Mouse (Mus musculus): ENCODE measurements around the gene Ppif. TPM values are rescaled to one million over a fixed set of nuclear protein-coding genes. Genes with fewer than 3 reads are reported as not detected.

The Ppif gene
- total RNA-seq, 2 experiments from 2014 or later = 23.8 to 91.9 TPM

GRCm38 (mm10) chr14:25693271-25693887 is 575 bp upstream of the Ppif start:
- no peak for ATAC-seq (replicated peaks; ENCODE audit: poor library complexity, severe bottlenecking)

DNA sequence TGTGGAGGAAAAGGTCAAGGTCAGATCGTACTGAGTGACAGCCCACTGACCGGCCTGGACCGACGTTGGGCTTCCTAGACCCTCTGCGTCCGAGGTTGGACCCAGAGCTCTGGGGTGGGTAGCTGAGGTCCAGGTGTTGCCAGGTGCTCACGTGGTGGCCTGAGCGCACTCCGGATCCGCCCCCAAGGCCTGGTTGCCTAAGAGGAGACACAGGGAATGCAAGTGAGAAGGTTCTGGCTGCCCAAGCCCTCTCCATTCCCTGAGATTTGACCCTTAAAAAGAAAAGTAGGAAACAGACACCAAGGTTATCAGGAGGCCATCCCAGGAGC is 579 bp downstream of the Ppif start:
- ATAC-seq (replicated peaks; ENCODE audit: poor library complexity, severe bottlenecking) = no peak

- peak; percentile 43 for ATAC-seq (replicated peaks; ENCODE audit: poor library complexity, severe bottlenecking)
Observed at GRCm38 (mm10) chr14:25695059-25695458, 1.1 kb downstream of the Ppif start.

- ATAC-seq (replicated peaks; ENCODE audit: poor library complexity, severe bottlenecking) = no peak
Observed at GRCm38 (mm10) chr14:25696356-25696755, 2.4 kb downstream of the Ppif start.

GRCm38 (mm10) chr14:25701986-25702385 is 8.0 kb downstream of the Ppif start:
- ATAC-seq (replicated peaks; ENCODE audit: poor library complexity, severe bottlenecking) = peak; percentile 79

DNA sequence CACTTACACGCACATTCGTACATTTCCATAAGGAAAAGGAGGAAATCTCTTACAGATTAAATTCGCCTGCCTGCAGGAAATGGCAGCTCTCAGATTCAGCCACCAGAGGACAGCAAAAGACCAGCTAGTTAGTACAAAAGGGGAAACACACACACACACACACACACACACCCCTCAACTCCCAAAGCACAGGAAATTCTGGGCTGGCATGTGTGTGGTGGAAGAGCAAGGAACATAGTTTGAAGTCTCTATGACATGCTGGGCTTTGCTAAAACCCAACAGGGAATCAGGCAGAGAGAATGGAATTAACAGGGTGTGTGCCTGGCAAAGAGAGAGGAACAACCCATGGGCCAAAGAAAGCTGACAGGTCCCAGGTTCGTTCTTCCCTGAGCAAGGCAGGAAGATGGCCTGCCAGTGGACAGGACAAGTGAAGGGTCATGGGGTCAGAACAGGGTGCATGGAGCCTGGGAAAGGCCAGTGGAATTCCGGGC is 13.8 kb downstream of the Ppif start:
- ATAC-seq (replicated peaks; ENCODE audit: poor library complexity, severe bottlenecking) = peak; percentile 85

DNA sequence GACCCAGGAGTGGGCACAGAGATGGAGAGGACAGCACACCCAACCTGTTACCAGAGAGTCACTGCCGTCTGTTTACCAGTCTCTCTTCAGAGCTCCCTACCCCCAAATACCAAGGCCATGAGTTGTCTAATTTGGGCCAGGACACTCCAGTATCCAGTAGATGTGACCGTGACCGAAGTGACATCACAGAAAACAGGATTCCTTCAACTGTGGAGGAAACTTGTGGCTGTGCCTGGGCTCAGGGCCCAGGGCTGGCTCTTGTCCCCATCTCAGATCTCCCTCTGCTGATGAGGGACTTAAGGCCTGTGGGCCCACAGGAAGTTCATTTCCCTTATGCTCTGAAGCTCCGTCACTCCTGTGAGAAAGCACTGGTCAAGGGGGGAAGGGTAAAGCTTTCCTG is 14.5 kb downstream of the Ppif start:
- ATAC-seq (replicated peaks; ENCODE audit: poor library complexity, severe bottlenecking) = 0 out of 2 replicates have a peak, but pooled peaks have one; percentile 1

- ATAC-seq (replicated peaks; ENCODE audit: poor library complexity, severe bottlenecking) = no peak
Observed at GRCm38 (mm10) chr14:25708917-25709316, 15.0 kb downstream of the Ppif start.

DNA sequence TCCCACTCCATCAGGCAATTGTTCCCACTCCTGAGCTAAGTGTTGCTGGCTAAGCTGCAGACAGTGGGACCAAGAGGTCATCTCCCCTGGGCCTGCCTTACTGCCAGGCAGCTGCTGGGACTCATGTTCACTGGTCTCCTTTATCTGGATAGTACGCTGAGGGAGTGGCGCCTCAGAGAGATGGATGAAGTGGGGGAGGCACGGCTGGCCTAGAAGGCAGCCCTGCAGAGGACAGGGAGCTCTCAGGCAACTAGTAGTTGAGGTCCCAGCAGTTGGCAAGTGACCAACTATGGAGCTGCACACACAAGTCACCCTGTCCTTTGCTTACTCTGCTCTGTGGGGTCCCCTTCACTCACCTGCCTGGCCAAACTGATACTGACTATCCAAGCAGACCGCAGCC is 16.1 kb downstream of the Ppif start:
- no peak for ATAC-seq (replicated peaks; ENCODE audit: poor library complexity, severe bottlenecking)

DNA sequence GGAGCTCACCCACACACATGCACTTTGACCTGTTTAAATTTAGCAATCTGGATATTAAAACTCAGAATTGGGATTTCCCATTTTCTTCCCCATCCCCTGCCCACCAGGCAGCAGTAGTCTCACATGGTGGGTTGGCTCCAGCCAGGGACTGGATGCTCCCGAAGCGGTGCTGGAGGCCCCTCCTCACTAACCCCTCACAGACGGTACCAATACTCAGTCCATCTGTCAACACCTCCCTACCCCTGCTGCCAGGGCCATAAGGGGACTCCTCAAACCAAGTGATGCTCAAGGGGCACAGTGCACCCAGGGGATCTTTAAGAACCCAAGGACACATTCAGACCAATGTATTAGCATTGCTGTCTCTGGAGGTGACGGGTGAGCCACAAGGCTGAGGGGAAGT is 16.7 kb downstream of the Ppif start:
- no peak for ATAC-seq (replicated peaks; ENCODE audit: poor library complexity, severe bottlenecking)

- ATAC-seq (replicated peaks; ENCODE audit: poor library complexity, severe bottlenecking) = no peak
Observed at GRCm38 (mm10) chr14:25711177-25711576, 17.2 kb downstream of the Ppif start.

DNA sequence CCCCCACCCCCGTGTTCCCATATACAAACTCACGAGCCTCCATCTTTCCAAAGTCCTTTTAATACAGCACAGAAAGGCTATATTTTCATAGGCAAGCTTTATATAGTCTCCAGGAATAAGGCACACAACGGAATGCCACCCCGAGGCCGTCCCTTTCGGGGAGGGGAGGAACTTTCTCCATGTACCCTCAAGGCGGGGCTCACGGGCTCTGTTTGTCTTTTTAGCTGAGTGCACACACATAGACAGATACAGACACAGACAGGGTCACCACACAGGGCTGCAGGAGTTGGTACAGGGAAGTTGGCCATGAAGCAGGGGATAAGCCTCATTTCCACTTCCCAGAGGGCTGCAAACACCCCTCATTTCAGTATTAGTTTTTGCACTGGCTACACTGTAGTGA is 17.6 kb downstream of the Ppif start:
- no peak for ATAC-seq (replicated peaks; ENCODE audit: poor library complexity, severe bottlenecking)

GRCm38 (mm10) chr14:25713443-25713842 is 19.5 kb downstream of the Ppif start:
- ATAC-seq (replicated peaks; ENCODE audit: poor library complexity, severe bottlenecking) = no peak

GRCm38 (mm10) chr14:25716528-25716927 is 22.6 kb downstream of the Ppif start:
- ATAC-seq (replicated peaks; ENCODE audit: poor library complexity, severe bottlenecking) = no peak

DNA sequence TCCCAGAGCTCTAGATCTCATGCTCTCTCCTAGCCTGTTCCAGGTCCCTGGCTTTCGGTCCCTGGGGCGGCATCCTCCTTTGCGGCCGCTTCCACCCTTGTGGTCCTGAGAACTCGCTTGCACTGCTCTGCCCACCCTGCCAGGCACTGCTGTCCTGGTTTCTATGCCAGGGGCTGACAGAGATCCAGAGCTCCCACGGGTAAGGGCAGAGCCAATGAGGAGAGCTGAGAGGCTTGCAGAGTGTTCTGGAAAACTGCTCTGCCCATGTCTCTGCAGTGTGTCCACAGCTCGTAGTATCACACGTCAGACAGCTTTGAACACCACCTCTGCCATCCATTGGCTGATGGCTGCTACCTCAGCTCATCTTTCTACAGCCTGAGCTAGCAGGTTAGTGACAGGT is 23.8 kb downstream of the Ppif start:
- no peak for ATAC-seq (replicated peaks; ENCODE audit: poor library complexity, severe bottlenecking)

- ATAC-seq (replicated peaks; ENCODE audit: poor library complexity, severe bottlenecking) = 0 out of 2 replicates have a peak, but pooled peaks have one; percentile 6
Observed at GRCm38 (mm10) chr14:25718471-25718870, 24.5 kb downstream of the Ppif start.

DNA sequence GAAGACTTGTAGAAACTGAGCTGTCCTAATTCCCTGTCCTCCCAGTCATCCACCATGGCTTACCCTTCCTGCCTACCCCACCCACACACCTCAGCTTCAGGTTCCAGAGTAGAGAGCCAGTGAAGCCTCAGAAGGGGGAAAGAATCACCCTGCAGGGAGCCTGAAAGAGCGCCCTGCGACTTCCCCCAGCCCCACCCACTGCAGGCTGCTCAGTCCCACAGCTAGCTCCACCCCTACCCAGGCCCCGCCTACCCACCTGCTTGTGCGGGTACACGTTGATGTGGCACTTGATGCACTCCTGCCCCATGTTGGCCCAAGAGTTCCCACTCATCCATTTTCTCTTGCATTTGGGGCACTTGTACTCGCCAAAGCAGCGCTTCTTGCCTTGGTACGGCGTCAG is 25.4 kb downstream of the Ppif start:
- peak; percentile 65 for ATAC-seq (replicated peaks; ENCODE audit: poor library complexity, severe bottlenecking)

DNA sequence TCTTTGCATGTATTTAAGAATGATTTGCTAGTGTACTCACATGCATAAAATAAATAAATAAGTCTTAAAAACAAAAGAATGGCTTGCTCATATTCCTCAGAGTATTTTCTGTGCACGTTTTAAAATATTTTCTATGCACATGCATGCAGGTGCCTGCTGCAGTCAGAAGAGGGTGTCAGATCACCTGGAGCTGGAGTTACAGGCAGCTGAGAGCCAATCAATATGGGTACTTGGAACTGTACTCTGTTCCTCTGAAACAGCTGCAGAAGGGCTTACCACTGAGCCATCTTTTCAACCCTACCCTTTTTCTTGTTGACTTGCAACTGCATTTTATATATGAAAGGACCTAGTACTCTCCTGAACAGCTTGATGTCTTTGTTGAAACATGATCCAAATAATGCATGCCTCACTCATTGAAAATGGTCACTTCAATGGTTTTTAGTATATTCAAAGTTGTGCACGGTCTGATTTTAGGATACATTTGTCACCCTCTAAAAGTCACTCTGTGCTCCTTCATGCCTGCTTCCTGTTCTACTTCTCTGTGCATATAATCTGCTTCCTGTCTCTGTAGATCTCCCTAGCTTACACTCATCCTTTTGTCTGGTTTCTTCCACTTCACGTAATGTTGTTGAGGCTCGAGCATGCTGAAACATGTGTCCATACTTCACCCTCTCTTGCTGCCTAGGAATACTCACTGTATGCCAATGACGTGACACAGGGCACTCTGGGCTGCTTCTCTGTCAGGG is 27.2 kb downstream of the Ppif start:
- ATAC-seq (replicated peaks; ENCODE audit: poor library complexity, severe bottlenecking) = no peak

GRCm38 (mm10) chr14:25725032-25725497 is 31.1 kb downstream of the Ppif start:
- ATAC-seq (replicated peaks; ENCODE audit: poor library complexity, severe bottlenecking) = peak; percentile 39; the same call in 1 of the 2 replicates

DNA sequence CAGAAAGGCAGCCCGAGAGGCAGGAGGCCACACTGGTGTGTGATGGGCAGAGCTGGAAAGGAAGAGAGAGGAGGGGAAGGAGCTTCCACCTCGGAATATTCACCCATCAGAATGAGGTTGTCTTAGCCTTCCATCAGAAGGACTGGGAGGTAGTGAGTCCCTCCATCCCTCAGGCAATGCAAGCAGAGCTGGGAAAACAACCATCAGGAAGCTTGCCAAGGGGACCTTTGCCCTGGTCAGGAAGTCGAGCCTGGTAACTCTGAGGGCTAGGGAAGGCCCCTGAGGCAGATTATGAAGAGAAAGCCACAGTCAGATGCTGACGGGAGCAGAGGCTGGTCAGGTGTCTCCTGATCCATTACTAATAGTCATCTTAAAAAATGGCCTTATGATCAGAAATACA is 31.7 kb downstream of the Ppif start:
- no peak for ATAC-seq (replicated peaks; ENCODE audit: poor library complexity, severe bottlenecking)

GRCm38 (mm10) chr14:25726226-25727148 is 32.5 kb downstream of the Ppif start:
- ATAC-seq (replicated peaks; ENCODE audit: poor library complexity, severe bottlenecking) = peak; percentile 70

Data from granulocyte monocyte progenitor cell, adult 5-6 weeks (primary cell).